8 mouse cellular contexts compared by ENCODE assay signal in genomic region chr19:8742176-8742575, GRCm38 (mm10). TPM values are rescaled to one million over a fixed set of nuclear protein-coding genes. Genes with fewer than 3 reads are reported as not detected.
DNase-seq lines count a peak whose midpoint lies in the region; ATAC-seq and TF ChIP-seq lines count a peak whose summit lies in the region.

No protein-coding gene starts in this region.

- WGBS in heart, embryonic 12.5 days, result 14% methylated on average over 14 of the region's 14 CpGs
- 18% methylated on average over 14 of the region's 14 CpGs for WGBS in forebrain, embryonic 12.5 days
- WGBS in liver, embryonic 12.5 days (ENCODE audit: insufficient replicate concordance), result 6% methylated on average over 14 of the region's 14 CpGs

- peak overlapping the region; percentile 98 for H3K4me2 ChIP-seq in heart, embryonic 12.5 days
- H3K4me2 ChIP-seq in forebrain, embryonic 12.5 days, result peak overlapping the region; percentile 92
- H3K4me2 ChIP-seq in liver, embryonic 12.5 days, result peak overlapping the region; percentile 93

- no peak for ATAC-seq in heart, embryonic 12.5 days (ENCODE audit: insufficient number of reproducible peaks, low FRiP score)
- no peak for ATAC-seq in forebrain, embryonic 12.5 days (ENCODE audit: low FRiP score)
- no peak for ATAC-seq in liver, embryonic 12.5 days
- ATAC-seq in monocyte, adult 5-6 weeks (replicated peaks; ENCODE audit: insufficient number of reproducible peaks, low FRiP score, low TSS enrichment, poor library complexity, severe bottlenecking), result no peak

- peak overlapping the region; percentile 77 for H3K27ac ChIP-seq in heart, embryonic 12.5 days (ENCODE audit: poor library complexity, severe bottlenecking)
- H3K27ac ChIP-seq in forebrain, embryonic 12.5 days, result peak overlapping the region; percentile 59
- peak overlapping the region; percentile 86 for H3K27ac ChIP-seq in liver, embryonic 12.5 days

- no peak for DNase-seq in heart, postnatal 14 days
- DNase-seq in layer of hippocampus, adult 18-20 months (ENCODE audit: low spot score in 2 of 2), result no peak
- no peak for DNase-seq in thymus, postnatal 25 days

- peaks cover 19% of the 10 kb centered on the region for H3K4me1 ChIP-seq in heart, embryonic 12.5 days (replicated peaks)
- H3K4me1 ChIP-seq in E14TG2a.4 (replicated peaks; ENCODE audit: low read depth, low read length), result peaks cover 53% of the 10 kb centered on the region
- H3K4me1 ChIP-seq in forebrain, embryonic 12.5 days, result peaks cover 25% of the 10 kb centered on the region
- peaks cover 32% of the 10 kb centered on the region for H3K4me1 ChIP-seq in liver, embryonic 12.5 days

- H3K36me3 ChIP-seq in heart, embryonic 12.5 days, result peaks cover 76% of the 10 kb centered on the region
- peaks cover 83% of the 10 kb centered on the region for H3K36me3 ChIP-seq in E14TG2a.4 (ENCODE audit: insufficient read depth, low read length)
- H3K36me3 ChIP-seq in forebrain, embryonic 12.5 days (replicated peaks), result peaks cover 77% of the 10 kb centered on the region
- peaks cover 83% of the 10 kb centered on the region for H3K36me3 ChIP-seq in liver, embryonic 12.5 days

- no peak for TF ChIP-seq CTCF in E14TG2a.4 (conservative IDR thresholded peaks at IDR 0.05; ENCODE audit: low read length)

- H3K27me3 ChIP-seq in heart, embryonic 12.5 days (replicated peaks), result no peaks in the 10 kb centered on the region
- no peaks in the 10 kb centered on the region for H3K27me3 ChIP-seq in E14TG2a.4 (ENCODE audit: insufficient read depth, low read length)
- no peaks in the 10 kb centered on the region for H3K27me3 ChIP-seq in forebrain, embryonic 12.5 days
- no peaks in the 10 kb centered on the region for H3K27me3 ChIP-seq in liver, embryonic 12.5 days (replicated peaks)

- H3K4me3 ChIP-seq in heart, embryonic 12.5 days, result peak overlapping the region; percentile 72
- peak overlapping the region; percentile 93 for H3K4me3 ChIP-seq in E14TG2a.4 (replicated peaks; ENCODE audit: low read length)
- peak overlapping the region; percentile 79 for H3K4me3 ChIP-seq in forebrain, embryonic 12.5 days (replicated peaks)
- peak overlapping the region; percentile 82 for H3K4me3 ChIP-seq in liver, embryonic 12.5 days

- intact Hi-C loops in heart, postnatal 14 days (cut with DNase I), result loop anchor here (5.0 kb wide), 1 partner anchor 60 kb away; the partner anchor contains the start of gene Zbtb3

- no peaks in the 10 kb centered on the region for H3K9me3 ChIP-seq in heart, embryonic 12.5 days (replicated peaks)
- no peaks in the 10 kb centered on the region for H3K9me3 ChIP-seq in E14TG2a.4 (ENCODE audit: low read length)
- no peaks in the 10 kb centered on the region for H3K9me3 ChIP-seq in forebrain, embryonic 12.5 days
- H3K9me3 ChIP-seq in liver, embryonic 12.5 days (replicated peaks), result no peaks in the 10 kb centered on the region

- H3K9ac ChIP-seq in heart, embryonic 12.5 days, result peak overlapping the region; percentile 87
- H3K9ac ChIP-seq in forebrain, embryonic 12.5 days, result peak overlapping the region; percentile 88
- H3K9ac ChIP-seq in liver, embryonic 12.5 days, result peak overlapping the region; percentile 87

RNA-seq across cellular contexts. Expression of gene Stx5a, which starts 1.0 kb away (rescaled TPM):
- 86.1 and 88.1 TPM in 2 replicates for polyA plus RNA-seq in heart, embryonic 12.5 days (2016; fragmentation: Nextera tagmentation; extraction: Ambion mirVana)
- total RNA-seq in heart, postnatal 14 days (2021), result 10 to 100 TPM; 37.4 to 40.5 TPM
- polyA plus RNA-seq in forebrain, embryonic 12.5 days (2016; fragmentation: Nextera tagmentation; extraction: Ambion mirVana), result 108 and 114 TPM in 2 replicates
- polyA plus RNA-seq in liver, embryonic 12.5 days (2016; fragmentation: Nextera tagmentation; extraction: Ambion mirVana), result 56.2 and 58.4 TPM in 2 replicates
- total RNA-seq in monocyte, adult 5-6 weeks (2017), result 105 to 173 TPM (median 138 TPM) in 3 replicates
- total RNA-seq in layer of hippocampus, adult 18-20 months (2021), result 10 to 100 TPM; 59.5 to 63.6 TPM

RNA-seq across cellular contexts. Expression of gene 1700092M07Rik, which starts 1.7 kb away (rescaled TPM):
- polyA plus RNA-seq in heart, embryonic 12.5 days (2016; fragmentation: Nextera tagmentation; extraction: Ambion mirVana), result 1.8 and 2.8 TPM in 2 replicates
- total RNA-seq in heart, postnatal 14 days (2021), result under 1 TPM in 1 of 2 experiments, not detected in 1; 0.95 TPM
- polyA plus RNA-seq in forebrain, embryonic 12.5 days (2016; fragmentation: Nextera tagmentation; extraction: Ambion mirVana), result 2.8 and 3.7 TPM in 2 replicates
- polyA plus RNA-seq in liver, embryonic 12.5 days (2016; fragmentation: Nextera tagmentation; extraction: Ambion mirVana), result 2.1 and 2.3 TPM in 2 replicates
- 1.9 to 2.8 TPM in 2 of 3 replicates, not detected in the other for total RNA-seq in monocyte, adult 5-6 weeks (2017)
- 1 to 10 TPM; 1.9 to 2.1 TPM for total RNA-seq in layer of hippocampus, adult 18-20 months (2021)

RNA-seq across cellular contexts. Expression of gene Wdr74, which starts 6.5 kb away (rescaled TPM):
- 48.9 and 52.9 TPM in 2 replicates for polyA plus RNA-seq in heart, embryonic 12.5 days (2016; fragmentation: Nextera tagmentation; extraction: Ambion mirVana)
- total RNA-seq in heart, postnatal 14 days (2021), result 10 to 100 TPM; 19.1 to 20.1 TPM
- polyA plus RNA-seq in forebrain, embryonic 12.5 days (2016; fragmentation: Nextera tagmentation; extraction: Ambion mirVana), result 83.7 and 85.9 TPM in 2 replicates
- 87.1 and 95.9 TPM in 2 replicates for polyA plus RNA-seq in liver, embryonic 12.5 days (2016; fragmentation: Nextera tagmentation; extraction: Ambion mirVana)
- 32.5 to 68.4 TPM (median 56.6 TPM) in 3 replicates for total RNA-seq in monocyte, adult 5-6 weeks (2017)
- total RNA-seq in layer of hippocampus, adult 18-20 months (2021), result 10 to 100 TPM; 53.0 to 55.2 TPM

RNA-seq across cellular contexts. Expression of gene Nxf1, which starts 14.7 kb away (rescaled TPM):
- 135 and 149 TPM in 2 replicates for polyA plus RNA-seq in heart, embryonic 12.5 days (2016; fragmentation: Nextera tagmentation; extraction: Ambion mirVana)
- total RNA-seq in heart, postnatal 14 days (2021), result 10 to 100 TPM; 59.3 to 59.5 TPM
- 206 and 225 TPM in 2 replicates for polyA plus RNA-seq in forebrain, embryonic 12.5 days (2016; fragmentation: Nextera tagmentation; extraction: Ambion mirVana)
- polyA plus RNA-seq in liver, embryonic 12.5 days (2016; fragmentation: Nextera tagmentation; extraction: Ambion mirVana), result 116 and 130 TPM in 2 replicates
- 85.6 to 138 TPM (median 127 TPM) in 3 replicates for total RNA-seq in monocyte, adult 5-6 weeks (2017)
- total RNA-seq in layer of hippocampus, adult 18-20 months (2021), result 10 to 100 TPM; 94.5 to 95.3 TPM

RNA-seq across cellular contexts. Expression of gene Slc3a2, which starts 19.0 kb away (rescaled TPM):
- polyA plus RNA-seq in heart, embryonic 12.5 days (2016; fragmentation: Nextera tagmentation; extraction: Ambion mirVana), result 87.6 and 88.9 TPM in 2 replicates
- 10 to 100 TPM; 39.8 to 50.9 TPM for total RNA-seq in heart, postnatal 14 days (2021)
- 140 and 143 TPM in 2 replicates for polyA plus RNA-seq in forebrain, embryonic 12.5 days (2016; fragmentation: Nextera tagmentation; extraction: Ambion mirVana)
- polyA plus RNA-seq in liver, embryonic 12.5 days (2016; fragmentation: Nextera tagmentation; extraction: Ambion mirVana), result 133 and 141 TPM in 2 replicates
- 61.4 to 198 TPM (median 77.3 TPM) in 3 replicates for total RNA-seq in monocyte, adult 5-6 weeks (2017)
- total RNA-seq in layer of hippocampus, adult 18-20 months (2021), result 100 to 1,000 TPM; 145 to 153 TPM
